Mouse (Mus musculus): Measurements from ENCODE around the gene Kcnv2.

Kcnv2 gene

GRCm38 (mm10) chr19:27364521-27364931, 42.1 kb downstream of the Kcnv2 start:
- DNase-seq (ENCODE audit: low spot score in 2 of 2) = peak; percentile 39 to 58

DNA sequence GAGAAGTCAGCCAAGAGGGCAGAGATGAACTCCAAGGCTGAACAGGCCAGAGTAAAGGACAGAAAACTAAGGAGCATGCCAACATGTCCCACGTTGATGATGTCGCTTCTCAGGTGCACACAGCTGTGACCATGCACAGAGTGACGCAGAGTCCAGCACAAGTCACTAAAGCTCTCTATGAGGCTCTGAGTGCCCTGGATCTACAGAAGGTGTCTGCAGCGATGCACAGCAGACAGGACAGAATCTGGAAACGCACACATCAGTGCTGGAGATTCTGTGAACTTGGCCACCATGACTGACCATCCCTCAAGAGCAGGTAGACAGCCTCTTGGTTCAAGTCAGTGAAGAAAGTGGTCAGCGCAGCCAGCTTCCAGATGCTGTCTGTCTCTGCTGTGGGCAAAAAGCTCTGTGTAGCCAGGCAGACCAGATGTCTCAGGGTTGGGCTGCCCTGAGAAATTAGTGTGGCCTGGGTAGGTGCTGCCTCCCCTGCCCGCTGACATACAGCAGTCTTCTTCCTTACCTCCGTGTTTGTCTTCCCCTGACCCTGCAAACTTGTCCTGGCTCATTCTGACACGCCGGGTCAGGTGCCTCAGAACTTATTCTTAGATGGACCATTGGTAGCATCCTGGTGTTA, 43.8 kb downstream of the Kcnv2 start:
- no peak for DNase-seq (ENCODE audit: low spot score in 2 of 2)

DNA sequence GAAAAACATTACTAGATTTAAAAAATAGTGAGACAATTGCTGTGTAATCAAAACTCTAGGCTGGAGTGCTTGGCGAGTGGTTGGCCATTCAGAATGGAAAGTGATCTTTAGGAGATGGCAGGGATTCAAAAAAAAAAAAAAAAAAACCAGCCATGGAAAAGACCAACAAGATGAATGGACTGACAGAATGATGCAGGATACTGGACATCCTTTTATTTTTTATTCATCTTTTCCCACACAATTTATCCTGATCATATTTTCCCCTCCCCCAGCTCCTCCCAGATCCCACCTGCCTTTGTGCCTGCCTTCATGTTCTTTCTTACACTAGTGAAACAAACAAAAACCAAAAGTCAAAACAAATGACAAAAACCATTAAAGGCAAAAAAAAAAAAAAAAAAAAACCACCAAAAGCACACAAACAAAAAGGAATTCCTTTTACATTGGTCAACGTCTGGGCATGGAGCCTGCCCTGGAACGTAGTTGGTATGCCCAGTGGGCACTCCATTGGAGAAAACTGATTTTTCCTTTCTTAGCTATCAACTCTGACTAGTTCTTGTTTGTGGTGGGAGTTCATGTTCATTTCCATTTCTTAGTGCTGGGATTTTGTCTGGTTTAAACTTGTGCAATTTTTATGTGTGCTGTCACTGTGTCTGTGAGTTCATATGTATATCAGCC, 47.2 kb downstream of the Kcnv2 start:
- no peak for DNase-seq (ENCODE audit: low spot score in 2 of 2)

- DNase-seq (ENCODE audit: low spot score in 2 of 2) = no peak
Measured at GRCm38 (mm10) chr19:27370174-27370573, 47.8 kb downstream of the Kcnv2 start.

DNA sequence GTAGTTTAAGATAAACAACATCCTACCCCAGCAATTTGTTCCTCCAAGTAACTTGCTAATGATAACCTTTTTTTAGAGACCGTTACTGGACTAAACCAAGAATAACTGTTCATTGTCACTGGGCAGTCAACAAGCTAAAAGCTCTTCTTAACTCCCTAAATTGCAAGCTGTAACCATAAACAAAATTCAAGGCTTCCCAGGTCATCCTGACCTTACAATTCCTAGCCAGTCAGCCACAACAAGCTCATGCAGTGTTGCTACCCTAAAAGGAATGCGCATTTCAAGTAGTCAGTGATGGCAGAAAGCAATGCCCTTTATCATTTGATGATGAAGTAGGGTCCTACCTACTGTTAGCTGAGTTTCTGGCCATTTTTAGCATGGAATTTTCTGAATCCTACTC, 48.4 kb downstream of the Kcnv2 start:
- no peak for DNase-seq (ENCODE audit: low spot score in 2 of 2)

DNA sequence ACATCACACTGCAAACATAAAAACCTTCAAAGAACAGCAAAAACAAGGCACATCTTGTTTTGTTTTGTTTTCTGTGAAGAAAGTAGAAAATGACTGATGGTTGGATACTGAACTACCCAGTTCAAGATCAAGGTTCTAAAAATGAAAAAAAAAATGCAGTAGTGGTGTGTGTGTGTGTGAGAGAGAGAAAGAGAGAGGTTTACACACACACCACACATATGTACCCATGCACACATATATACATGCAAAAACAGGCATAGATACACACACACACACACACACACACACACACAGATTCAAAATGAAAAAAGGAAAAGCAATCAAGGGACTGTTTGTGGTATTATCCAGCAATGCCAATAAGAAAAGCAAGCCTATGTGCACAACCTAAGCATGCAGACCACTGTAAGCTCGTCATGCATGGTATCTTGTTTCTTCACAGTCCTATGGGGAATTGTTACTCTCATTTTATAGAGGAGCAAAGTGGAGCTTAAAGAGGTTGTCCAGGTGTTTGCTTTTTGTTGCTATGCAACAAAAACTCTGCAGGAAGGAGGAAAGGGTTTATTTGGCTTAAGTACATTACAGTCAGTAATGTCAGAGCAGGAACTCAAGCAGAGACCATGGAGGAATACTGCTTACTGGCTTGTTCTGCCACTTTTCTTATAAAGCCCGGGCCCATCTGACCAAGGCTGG, 57.5 kb downstream of the Kcnv2 start:
- no peak for DNase-seq (ENCODE audit: low spot score in 2 of 2)

DNA sequence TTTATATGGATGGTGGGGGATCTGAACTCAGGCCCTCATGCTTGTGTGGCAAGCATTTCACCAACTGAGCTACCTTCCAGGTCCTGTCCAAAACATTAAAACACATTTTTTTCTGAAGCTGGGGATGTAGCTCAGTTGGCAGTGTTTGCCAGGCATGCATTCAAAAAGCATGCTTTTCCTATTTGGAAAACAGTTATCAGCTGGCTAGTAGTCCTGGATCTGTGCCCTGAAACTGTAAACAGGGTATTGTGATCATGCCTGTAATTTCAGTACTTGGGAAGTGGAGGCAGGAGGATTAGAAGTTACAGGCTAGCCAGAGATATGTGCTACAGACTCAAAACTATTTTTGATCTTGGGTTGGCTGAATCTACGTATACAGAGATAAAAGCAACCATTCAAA, 59.7 kb downstream of the Kcnv2 start:
- no peak for DNase-seq (ENCODE audit: low spot score in 2 of 2)

GRCm38 (mm10) chr19:27383266-27383665, 60.9 kb downstream of the Kcnv2 start:
- no peak for DNase-seq (ENCODE audit: low spot score in 2 of 2)

DNA sequence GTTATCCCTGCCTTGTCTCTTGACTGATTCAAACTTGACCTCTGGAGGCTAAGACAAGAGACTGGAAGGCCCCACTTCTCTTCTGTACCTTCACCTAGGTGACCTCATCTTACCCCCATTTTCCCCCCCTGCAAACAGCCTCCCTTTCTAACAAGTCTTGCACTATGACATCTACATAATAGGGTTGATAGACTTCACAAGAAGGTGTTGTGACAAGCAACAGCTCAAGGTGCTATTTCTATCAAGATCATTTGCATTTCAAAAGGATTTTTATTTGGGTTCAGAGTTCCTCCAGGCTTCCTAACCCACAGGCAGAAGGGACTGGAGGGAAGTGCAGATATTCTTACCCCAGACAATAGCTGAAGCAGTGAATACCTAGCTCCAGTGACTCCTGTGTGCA, 62.9 kb downstream of the Kcnv2 start:
- no peak for DNase-seq (ENCODE audit: low spot score in 2 of 2)

Measured in urinary bladder, postnatal 36 days (tissue).